Mouse (Mus musculus) embryonic facial prominence, embryonic 12.5 days (tissue): ENCODE results near the gene Sh3bp5. TPM values are rescaled to one million over a fixed set of nuclear protein-coding genes. Genes with fewer than 3 reads are reported as not detected.

Source experiments
- ATAC-seq: fragments of 200-750 bp; cut with Nextera tagmentation; 2 replicates; pipeline ENCODE4 v1.8.0; 2017; ENCODE audit not compliant: insufficient number of reproducible peaks, insufficient read depth, low FRiP score, low TSS enrichment
- H3K27ac ChIP-seq: fragments of 300-500 bp; sonication (generic); 2 replicates; pipeline ENCODE4 v1.5.1; 2016; ENCODE audit warnings: mild to moderate bottlenecking
- H3K27me3 ChIP-seq: fragments of 300-500 bp; sonication (generic); 2 replicates; pipeline ENCODE4 v1.6.1; 2016; ENCODE audit warnings: mild to moderate bottlenecking, moderate library complexity
- H3K36me3 ChIP-seq: fragments of 300-500 bp; sonication (generic); 2 replicates; pipeline ENCODE4 v1.6.1; 2016; ENCODE audit warnings: mild to moderate bottlenecking
- H3K4me1 ChIP-seq: fragments of 300-500 bp; sonication (generic); 2 replicates; pipeline ENCODE4 v1.6.1; 2016
- H3K4me2 ChIP-seq: fragments of 300-500 bp; sonication (generic); replicated peaks from 2 replicates; pipeline ENCODE4 v1.6.1; 2016; ENCODE audit warnings: mild to moderate bottlenecking, moderate library complexity
- H3K4me3 ChIP-seq: fragments of 300-500 bp; sonication (generic); 2 replicates; pipeline ENCODE4 v1.5.1; 2016; ENCODE audit warnings: mild to moderate bottlenecking
- H3K9ac ChIP-seq: fragments of 300-500 bp; sonication (generic); 2 replicates; pipeline ENCODE4 v1.6.1; 2016; ENCODE audit warnings: mild to moderate bottlenecking, moderate library complexity
- H3K9me3 ChIP-seq: fragments of 300-500 bp; sonication (generic); 2 replicates; pipeline ENCODE4 v1.6.1; 2016; ENCODE audit warnings: mild to moderate bottlenecking, moderate library complexity
- WGBS: fragments of 180-500 bp; shearing (Covaris S2); methylation state at CpG from one replicate; pipeline ENCODE4 v1.1.7; 2016; 5-methylcytosine and 5-hydroxymethylcytosine counted together
- polyA plus RNA-seq: library from polyadenylated mRNA; unstranded; fragments of >200 nt; fragmentation: Nextera tagmentation; extraction: Ambion mirVana; gene quantifications from 2 replicates; pipeline ENCODE4 v1.2.1, GENCODE M21; 2016

The Sh3bp5 gene
- polyA plus RNA-seq, 1 experiment from 2014 or later, result 34.7 TPM

DNA sequence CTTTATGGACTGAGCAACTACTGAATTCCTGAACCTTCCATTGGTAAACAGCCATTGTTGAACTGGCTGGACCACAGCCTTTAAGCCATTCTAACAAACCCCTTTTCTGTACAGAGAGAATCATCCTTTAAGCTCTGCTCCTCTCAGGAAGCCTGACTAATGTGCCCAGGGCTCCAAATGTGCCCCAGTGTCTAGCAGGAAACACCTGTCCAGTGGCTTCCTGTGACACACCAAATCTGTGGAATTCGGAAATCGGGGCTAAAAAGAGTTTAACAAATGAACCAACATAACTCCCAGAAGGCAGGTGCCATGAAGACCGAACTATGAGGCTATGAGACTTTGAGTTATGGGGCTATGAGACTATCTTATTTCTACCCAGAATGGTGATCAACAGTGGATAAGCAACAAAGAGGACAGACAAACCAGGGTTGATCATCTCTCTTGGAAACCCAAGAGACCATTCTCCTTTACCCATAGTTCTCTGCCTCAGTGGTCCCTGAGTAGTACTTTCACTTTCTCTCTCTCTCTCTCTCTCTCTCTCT, 4.0 kb downstream of the Sh3bp5 start:
- no peak overlapping the region for H3K27ac ChIP-seq
- H3K9ac ChIP-seq, result no peak overlapping the region
- no peaks in the 10 kb centered on the region for H3K9me3 ChIP-seq
- H3K4me2 ChIP-seq, result no peak overlapping the region
- peaks cover 13% of the 10 kb centered on the region for H3K36me3 ChIP-seq
- peaks cover 18% of the 10 kb centered on the region for H3K4me1 ChIP-seq
- 60% methylated on average over 3 of the region's 3 CpGs for WGBS
- H3K4me3 ChIP-seq, result no peak overlapping the region
- no peaks in the 10 kb centered on the region for H3K27me3 ChIP-seq
- ATAC-seq, result no peak

DNA sequence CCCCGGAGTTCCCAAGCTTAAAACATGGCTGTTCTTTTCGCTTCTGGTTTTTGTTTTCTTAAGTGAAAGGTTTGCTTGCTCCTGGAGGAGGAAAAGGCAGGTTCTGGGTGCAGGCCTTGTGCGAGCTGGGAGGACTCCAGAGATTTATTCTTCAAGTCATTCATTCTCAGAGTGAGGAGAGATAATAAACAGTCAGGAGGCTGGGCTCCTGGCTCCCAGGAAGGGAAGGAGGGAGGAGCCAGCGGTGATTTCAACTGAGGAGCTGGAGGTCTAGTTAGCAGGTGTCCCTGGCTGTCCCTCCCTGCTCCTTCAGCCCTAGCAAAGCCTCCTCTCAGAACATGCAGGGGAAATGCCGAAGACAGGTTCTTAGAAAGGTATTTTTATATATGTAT, 6.9 kb downstream of the Sh3bp5 start:
- Histone ChIP-seq H3K36me3 (peaks cover 26% of the 10 kb centered on the region), H3K4me1 (peaks cover 17% of the 10 kb centered on the region), H3K4me2 (no peak overlapping the region), H3K27me3 (no peaks in the 10 kb centered on the region), H3K9ac (no peak overlapping the region), H3K4me3 (no peak overlapping the region), H3K9me3 (no peaks in the 10 kb centered on the region; the same call in 1 of the 2 replicates), H3K27ac (0 out of 2 replicates have a peak overlapping the region, but pooled peaks have one; percentile 14)
- no peak for ATAC-seq
- WGBS, result 67% methylated on average over 5 of the region's 5 CpGs

- 73% methylated on average over 15 of the region's 15 CpGs for WGBS
- H3K4me2 ChIP-seq, result no peak overlapping the region
- H3K36me3 ChIP-seq, result peaks cover 26% of the 10 kb centered on the region
- H3K4me1 ChIP-seq, result peaks cover 12% of the 10 kb centered on the region
- H3K27me3 ChIP-seq, result no peaks in the 10 kb centered on the region
- H3K4me3 ChIP-seq, result no peak overlapping the region
- H3K9me3 ChIP-seq, result no peaks in the 10 kb centered on the region; the same call in 1 of the 2 replicates
- 0 out of 2 replicates have a peak overlapping the region, but pooled peaks have one; percentile 14 for H3K27ac ChIP-seq
- ATAC-seq, result no peak
- H3K9ac ChIP-seq, result no peak overlapping the region
Measured at GRCm38 (mm10) chr14:31428211-31429003, 7.5 kb downstream of the Sh3bp5 start.

DNA sequence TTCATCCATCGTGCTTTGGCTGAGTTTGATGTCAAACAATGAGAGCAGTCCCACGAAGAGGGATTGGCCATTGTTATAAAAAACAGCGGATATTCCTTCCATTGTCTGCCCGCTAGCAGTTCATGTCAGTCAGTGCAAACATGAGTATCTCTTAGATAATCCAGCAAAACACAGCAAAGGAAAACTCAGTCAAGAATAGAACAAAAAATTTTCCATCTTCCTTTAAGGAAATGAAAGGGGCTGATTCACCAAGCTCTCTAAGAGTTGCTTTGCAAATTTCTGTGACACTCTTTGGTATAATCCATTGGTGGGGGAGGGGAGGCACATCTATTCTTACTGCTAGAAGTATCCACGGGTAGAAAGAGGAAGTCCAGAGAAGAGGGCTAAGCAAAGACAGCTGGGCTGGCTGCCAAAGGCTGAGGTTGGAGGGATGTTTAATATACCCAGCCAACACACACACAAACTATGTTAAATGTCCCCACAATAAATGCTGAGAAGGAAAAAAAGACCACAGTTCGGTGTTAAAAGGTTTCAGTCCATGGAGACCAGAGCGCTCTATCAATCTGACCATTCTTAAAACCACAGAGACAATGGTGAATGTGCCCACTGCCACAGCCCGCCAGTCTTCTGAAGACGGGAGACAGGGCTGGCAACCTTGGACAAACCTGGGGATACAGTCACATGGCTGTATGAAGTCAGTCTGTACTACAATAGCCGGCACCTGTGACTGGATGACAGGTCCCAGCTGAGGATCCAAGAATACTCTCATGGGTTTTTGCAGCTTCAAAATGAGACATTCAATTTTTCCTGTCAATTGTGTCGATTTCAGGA, 12.7 kb downstream of the Sh3bp5 start:
- ATAC-seq, result no peak
- Histone ChIP-seq H3K27ac (no peak overlapping the region; the same call in 1 of the 2 replicates), H3K36me3 (peaks cover 24% of the 10 kb centered on the region), H3K9ac (no peak overlapping the region), H3K4me2 (no peak overlapping the region), H3K9me3 (no peaks in the 10 kb centered on the region; the same call in 1 of the 2 replicates), H3K27me3 (no peaks in the 10 kb centered on the region), H3K4me1 (no peaks in the 10 kb centered on the region), H3K4me3 (no peak overlapping the region)
- WGBS, result 81% methylated on average over 11 of the region's 11 CpGs

- ATAC-seq, result no peak
- Histone ChIP-seq H3K27me3 (no peaks in the 10 kb centered on the region), H3K4me3 (no peak overlapping the region), H3K9ac (no peak overlapping the region), H3K4me1 (no peaks in the 10 kb centered on the region), H3K27ac (no peak overlapping the region), H3K36me3 (peaks cover 18% of the 10 kb centered on the region), H3K9me3 (no peaks in the 10 kb centered on the region; the same call in 1 of the 2 replicates), H3K4me2 (no peak overlapping the region)
- WGBS, result 93% methylated on average over 5 of the region's 5 CpGs
Measured at GRCm38 (mm10) chr14:31422395-31422794, 13.5 kb downstream of the Sh3bp5 start.

GRCm38 (mm10) chr14:31421509-31422295, 14.2 kb downstream of the Sh3bp5 start:
- ATAC-seq, result no peak
- H3K4me2 ChIP-seq, result no peak overlapping the region
- H3K9ac ChIP-seq, result no peak overlapping the region
- no peaks in the 10 kb centered on the region for H3K4me1 ChIP-seq
- peaks cover 11% of the 10 kb centered on the region for H3K36me3 ChIP-seq
- H3K4me3 ChIP-seq, result no peak overlapping the region
- no peaks in the 10 kb centered on the region for H3K27me3 ChIP-seq
- H3K27ac ChIP-seq, result no peak overlapping the region
- no peaks in the 10 kb centered on the region; the same call in 1 of the 2 replicates for H3K9me3 ChIP-seq
- WGBS, result 89% methylated on average over 18 of the region's 18 CpGs

DNA sequence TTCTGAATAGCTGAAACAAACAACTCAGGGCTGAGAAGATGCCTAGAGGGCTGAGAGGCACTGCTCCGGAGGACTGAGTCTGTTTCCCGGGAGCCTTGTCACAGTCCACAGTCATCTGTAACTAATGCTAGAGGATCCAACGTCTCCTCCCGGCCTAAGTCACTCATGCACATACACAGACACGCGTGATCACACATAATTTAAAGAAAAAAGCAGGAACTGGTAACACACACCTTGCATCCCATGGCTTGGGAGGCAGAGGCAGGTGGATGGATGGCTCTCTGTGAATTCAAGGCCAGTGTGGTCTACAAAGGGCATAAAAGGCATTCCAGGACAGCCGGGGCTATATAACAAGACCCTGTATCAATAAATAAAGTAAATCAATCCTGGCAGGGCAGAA, 14.9 kb downstream of the Sh3bp5 start:
- H3K27ac ChIP-seq, result no peak overlapping the region
- H3K27me3 ChIP-seq, result no peaks in the 10 kb centered on the region
- H3K4me1 ChIP-seq, result no peaks in the 10 kb centered on the region
- no peak overlapping the region for H3K4me2 ChIP-seq
- H3K9me3 ChIP-seq, result no peaks in the 10 kb centered on the region; the same call in 1 of the 2 replicates
- no peak overlapping the region for H3K4me3 ChIP-seq
- 72% methylated on average over 7 of the region's 7 CpGs for WGBS
- no peak overlapping the region for H3K9ac ChIP-seq
- peaks cover 9% of the 10 kb centered on the region for H3K36me3 ChIP-seq
- ATAC-seq, result no peak

DNA sequence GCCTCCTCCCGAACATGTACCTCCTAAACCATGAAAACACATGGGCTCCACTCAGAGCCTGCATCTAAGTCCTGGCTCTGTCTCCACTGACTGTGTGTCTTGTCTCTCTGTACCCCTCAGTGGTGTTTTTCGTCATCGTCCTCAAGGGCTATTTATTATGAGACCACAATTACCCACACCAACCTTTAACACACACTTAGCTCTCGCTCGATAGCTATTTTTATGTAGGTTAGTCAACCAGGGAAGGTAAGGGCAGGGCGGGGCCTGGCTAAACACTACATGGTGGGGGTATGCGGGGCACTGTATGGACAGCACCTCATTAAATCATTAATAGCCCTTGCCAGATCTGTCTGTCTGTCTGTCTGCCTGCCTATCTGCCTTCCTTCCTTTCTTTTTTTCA, 15.3 kb downstream of the Sh3bp5 start:
- 93% methylated on average over 7 of the region's 7 CpGs for WGBS
- Histone ChIP-seq H3K4me2 (no peak overlapping the region), H3K27ac (no peak overlapping the region), H3K27me3 (no peaks in the 10 kb centered on the region), H3K4me1 (no peaks in the 10 kb centered on the region), H3K9ac (no peak overlapping the region), H3K36me3 (peaks cover 6% of the 10 kb centered on the region; the same call in 1 of the 2 replicates), H3K4me3 (no peak overlapping the region), H3K9me3 (no peaks in the 10 kb centered on the region)
- no peak for ATAC-seq

- H3K36me3 ChIP-seq, result peaks cover 6% of the 10 kb centered on the region; the same call in 1 of the 2 replicates
- no peak for ATAC-seq
Measured at GRCm38 (mm10) chr14:31420135-31420534, 15.7 kb downstream of the Sh3bp5 start.

GRCm38 (mm10) chr14:31419279-31419678, 16.6 kb downstream of the Sh3bp5 start:
- no peak for ATAC-seq
- WGBS, result 40% methylated on average over 4 of the region's 4 CpGs
- H3K4me3 ChIP-seq, result no peak overlapping the region

More at GRCm38 (mm10) chr14:31420135-31420534, 15.7 kb downstream of the Sh3bp5 start:
- H3K9ac ChIP-seq, result no peak overlapping the region
- H3K27me3 ChIP-seq, result no peaks in the 10 kb centered on the region
- H3K4me3 ChIP-seq, result no peak overlapping the region
- no peak overlapping the region for H3K27ac ChIP-seq
- H3K4me2 ChIP-seq, result no peak overlapping the region
- 89% methylated on average over 8 of the region's 8 CpGs for WGBS
- H3K9me3 ChIP-seq, result no peaks in the 10 kb centered on the region
- H3K4me1 ChIP-seq, result no peaks in the 10 kb centered on the region

More at GRCm38 (mm10) chr14:31419279-31419678, 16.6 kb downstream of the Sh3bp5 start:
- no peaks in the 10 kb centered on the region for H3K27me3 ChIP-seq
- peak overlapping the region; percentile 55 for H3K27ac ChIP-seq
- no peak overlapping the region for H3K4me2 ChIP-seq
- H3K4me1 ChIP-seq, result peaks cover 5% of the 10 kb centered on the region
- H3K9ac ChIP-seq, result no peak overlapping the region
- H3K36me3 ChIP-seq, result peaks cover 6% of the 10 kb centered on the region; the same call in 1 of the 2 replicates
- H3K9me3 ChIP-seq, result no peaks in the 10 kb centered on the region
